Mouse (Mus musculus): ENCODE data around the gene Soat2.

GRCm38 (mm10) chr15:102208092-102208561, 57.8 kb downstream of the Soat2 start:
- TF ChIP-seq EP300 (IDR thresholded peaks at IDR 0.05; ENCODE audit: low read depth) (no peak), CTCF (IDR thresholded peaks at IDR 0.05; ENCODE audit: low read depth) (no peak)

All from liver, postnatal 0 days (tissue).